Comparison of ENCODE assay signal across 23 mouse cellular contexts in the genomic region with DNA sequence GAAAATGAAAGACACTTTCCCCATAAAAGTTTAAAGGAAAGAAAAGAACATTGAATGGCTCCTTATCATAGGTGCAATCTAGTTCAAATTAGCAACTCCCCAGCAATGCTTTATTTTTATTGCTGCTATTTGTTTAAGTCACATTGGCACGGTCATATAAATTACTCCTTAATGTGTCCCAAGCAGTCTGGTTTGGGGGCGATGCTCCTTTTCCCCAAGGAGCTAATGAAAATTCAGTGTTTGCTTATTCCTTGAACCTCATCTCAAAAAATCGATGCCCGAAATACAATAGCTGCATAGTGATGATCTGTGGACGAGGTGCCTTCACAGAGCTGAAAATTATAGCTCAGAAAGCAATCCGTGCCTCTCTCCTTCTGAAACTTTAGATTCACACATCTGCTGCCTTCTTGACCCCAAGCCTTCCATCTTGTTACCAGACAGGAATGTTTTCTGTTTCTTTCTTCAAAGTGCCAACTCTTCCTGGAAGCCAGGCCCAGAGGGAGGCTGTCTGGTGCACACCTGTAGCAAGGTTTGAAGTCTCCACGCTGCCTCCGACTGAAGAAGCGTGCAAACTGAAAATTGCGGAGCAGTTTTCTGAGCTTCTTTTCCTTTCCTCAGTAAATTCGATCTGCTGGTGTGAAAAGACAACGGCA.
DNase-seq lines count a peak whose midpoint lies in the region; ATAC-seq and TF ChIP-seq lines count a peak whose summit lies in the region.
"Had no signal": no experiment of that assay in that cellular context is flagged by ENCODE, and none has a peak within 500 bp of the region (broad histone marks: within the 10 kb centered on the region; RNA-seq: fewer than 3 reads in every experiment).

No protein-coding gene starts in this region.

- H3K4me2 ChIP-seq in kidney, embryonic 15.5 days: no peak overlapping the region
- no peak overlapping the region for H3K4me2 ChIP-seq in neural tube, embryonic 15.5 days
- no peak overlapping the region for H3K4me2 ChIP-seq in neural tube, embryonic 11.5 days (ENCODE audit: low read depth)
- H3K4me2 ChIP-seq in liver, postnatal 0 days (ENCODE audit: low read depth, low read length): no peak overlapping the region
- H3K4me2 ChIP-seq: embryonic facial prominence, embryonic 15.5 days; hindbrain, embryonic 12.5 days had no signal

- H3K4me1 ChIP-seq in kidney, embryonic 15.5 days: no peaks in the 10 kb centered on the region
- H3K4me1 ChIP-seq in neural tube, embryonic 15.5 days: peaks cover 6% of the 10 kb centered on the region; the same call in 1 of the 2 replicates
- no peaks in the 10 kb centered on the region for H3K4me1 ChIP-seq in neural tube, embryonic 11.5 days (ENCODE audit: control insufficient read depth, insufficient read depth, low read length)
- no peaks in the 10 kb centered on the region for H3K4me1 ChIP-seq in liver, postnatal 0 days (ENCODE audit: insufficient read depth)
- H3K4me1 ChIP-seq: embryonic facial prominence, embryonic 15.5 days; heart, embryonic 10.5 days; hindbrain, embryonic 12.5 days had no signal

- ATAC-seq in kidney, embryonic 15.5 days (replicated peaks; ENCODE audit: low FRiP score): peak; percentile 80
- ATAC-seq in neural tube, embryonic 15.5 days (ENCODE audit: low FRiP score): no peak
- ATAC-seq in neural tube, embryonic 11.5 days (ENCODE audit: insufficient read depth, low FRiP score, low TSS enrichment): no peak
- ATAC-seq in liver, postnatal 0 days: no peak
- ATAC-seq: forebrain, embryonic 14.5 days; hindbrain, postnatal 0 days had no signal

- TF ChIP-seq EP300 in liver, postnatal 0 days (IDR thresholded peaks at IDR 0.05; ENCODE audit: low read depth): no peak

- no peak for TF ChIP-seq CTCF in liver, postnatal 0 days (IDR thresholded peaks at IDR 0.05; ENCODE audit: low read depth)

- no peak overlapping the region for H3K27ac ChIP-seq in kidney, embryonic 15.5 days
- no peak overlapping the region for H3K27ac ChIP-seq in neural tube, embryonic 15.5 days (replicated peaks)
- H3K27ac ChIP-seq in neural tube, embryonic 11.5 days (ENCODE audit: low read depth, low read length): no peak overlapping the region
- H3K27ac ChIP-seq in liver, postnatal 0 days (ENCODE audit: low read depth): no peak overlapping the region
- H3K27ac ChIP-seq: embryonic facial prominence, embryonic 15.5 days; forebrain, embryonic 10.5 days; heart, embryonic 10.5 days; hindbrain, embryonic 12.5 days; hindbrain, postnatal 0 days had no signal

- no peak overlapping the region for H3K9ac ChIP-seq in kidney, embryonic 15.5 days
- H3K9ac ChIP-seq in neural tube, embryonic 15.5 days (replicated peaks): no peak overlapping the region
- no peak overlapping the region for H3K9ac ChIP-seq in neural tube, embryonic 11.5 days (ENCODE audit: low read length)
- H3K9ac ChIP-seq in liver, postnatal 0 days (replicated peaks): no peak overlapping the region
- H3K9ac ChIP-seq: embryonic facial prominence, embryonic 15.5 days; hindbrain, embryonic 12.5 days had no signal

- DNase-seq in kidney, adult 11 months: no peak
- peak; percentile 20 for DNase-seq in neural tube, embryonic 10.5 days (ENCODE audit: extremely low spot score, low spot score)
- peak; percentile 24 for DNase-seq in embryo, embryonic 9.5 days (ENCODE audit: extremely low spot score)
- DNase-seq in neural tube, embryonic 11.5 days (ENCODE audit: low spot score): peak; percentile 14
- DNase-seq in liver, postnatal 0 days: no peak
- no peak for DNase-seq in adrenal gland, postnatal 14 days
- DNase-seq: adrenal gland, postnatal 10 days; cerebellum, adult 18-20 months; cerebellum, adult 9-11 months; cerebellum, postnatal 36 days; gastrocnemius, postnatal 36 days; heart, adult 11 months; heart, postnatal 10 days; heart, postnatal 4 days had no signal

- no peaks in the 10 kb centered on the region for H3K27me3 ChIP-seq in kidney, embryonic 15.5 days
- no peaks in the 10 kb centered on the region for H3K27me3 ChIP-seq in neural tube, embryonic 15.5 days (replicated peaks)
- H3K27me3 ChIP-seq in neural tube, embryonic 11.5 days (ENCODE audit: control insufficient read depth, insufficient read depth, low read length): no peaks in the 10 kb centered on the region
- H3K27me3 ChIP-seq in liver, postnatal 0 days (ENCODE audit: insufficient read depth, low read length): no peaks in the 10 kb centered on the region
- H3K27me3 ChIP-seq: embryonic facial prominence, embryonic 15.5 days; hindbrain, embryonic 12.5 days had no signal

- H3K36me3 ChIP-seq in kidney, embryonic 15.5 days: no peaks in the 10 kb centered on the region
- no peaks in the 10 kb centered on the region for H3K36me3 ChIP-seq in neural tube, embryonic 15.5 days
- H3K36me3 ChIP-seq in neural tube, embryonic 11.5 days (ENCODE audit: control insufficient read depth, insufficient read depth, low read length): no peaks in the 10 kb centered on the region
- H3K36me3 ChIP-seq in liver, postnatal 0 days (replicated peaks; ENCODE audit: insufficient read depth, low read length): no peaks in the 10 kb centered on the region
- H3K36me3 ChIP-seq: embryonic facial prominence, embryonic 15.5 days; forebrain, embryonic 10.5 days; heart, embryonic 10.5 days; hindbrain, embryonic 12.5 days had no signal

- 15% methylated on average over 12 of the region's 12 CpGs for WGBS in kidney, embryonic 15.5 days
- 70% methylated on average over 12 of the region's 12 CpGs for WGBS in neural tube, embryonic 15.5 days
- WGBS in neural tube, embryonic 11.5 days: 47% methylated on average over 12 of the region's 12 CpGs
- 58% methylated on average over 12 of the region's 12 CpGs for WGBS in liver, postnatal 0 days (ENCODE audit: insufficient replicate concordance)

- no peak overlapping the region for H3K4me3 ChIP-seq in kidney, embryonic 15.5 days (replicated peaks)
- H3K4me3 ChIP-seq in neural tube, embryonic 15.5 days (replicated peaks): no peak overlapping the region
- no peak overlapping the region for H3K4me3 ChIP-seq in neural tube, embryonic 11.5 days (ENCODE audit: low read depth, low read length)
- no peak overlapping the region for H3K4me3 ChIP-seq in liver, postnatal 0 days (ENCODE audit: low read depth, low read length)
- H3K4me3 ChIP-seq: embryonic facial prominence, embryonic 15.5 days; erythroblast, embryonic 14.5 days; forebrain, embryonic 10.5 days; heart, embryonic 10.5 days; hindbrain, embryonic 12.5 days had no signal

- no peaks in the 10 kb centered on the region for H3K9me3 ChIP-seq in kidney, embryonic 15.5 days (replicated peaks)
- H3K9me3 ChIP-seq in neural tube, embryonic 15.5 days (replicated peaks): no peaks in the 10 kb centered on the region
- no peaks in the 10 kb centered on the region for H3K9me3 ChIP-seq in neural tube, embryonic 11.5 days (ENCODE audit: control insufficient read depth, low read length)
- no peaks in the 10 kb centered on the region for H3K9me3 ChIP-seq in liver, postnatal 0 days (ENCODE audit: low read length)
- H3K9me3 ChIP-seq: embryonic facial prominence, embryonic 15.5 days; forebrain, embryonic 10.5 days; heart, embryonic 10.5 days; hindbrain, embryonic 12.5 days had no signal

Comparison
In these comparisons a context has a peak if more than half of its experiments do, and no peak if none do; other contexts are left out.
1. DNase-seq: peak in neural tube, embryonic 10.5 days (single experiment), embryo, embryonic 9.5 days (single experiment) and neural tube, embryonic 11.5 days (single experiment); none in kidney, adult 11 months (single experiment), liver, postnatal 0 days (single experiment) and adrenal gland, postnatal 14 days (single experiment).